Mouse (Mus musculus): ENCODE measurements around the gene 9430097D07Rik.

Gene 9430097D07Rik

GRCm38 (mm10) chr2:32597248-32597647 is 21.8 kb upstream of the 9430097D07Rik start:
- DNase-seq (ENCODE audit: low read depth, low spot score): no peak

GRCm38 (mm10) chr2:32596725-32597124 is 21.2 kb upstream of the 9430097D07Rik start:
- DNase-seq (ENCODE audit: low read depth, low spot score): no peak

GRCm38 (mm10) chr2:32591249-32591648 is 15.8 kb upstream of the 9430097D07Rik start:
- no peak for DNase-seq (ENCODE audit: low read depth, low spot score)

GRCm38 (mm10) chr2:32590224-32590623 is 14.7 kb upstream of the 9430097D07Rik start:
- no peak for DNase-seq (ENCODE audit: low read depth, low spot score)

GRCm38 (mm10) chr2:32589213-32589795 is 13.8 kb upstream of the 9430097D07Rik start:
- peak; percentile 70 for DNase-seq (ENCODE audit: low read depth, low spot score)

GRCm38 (mm10) chr2:32587731-32588321 is 12.3 kb upstream of the 9430097D07Rik start:
- peak; percentile 68 for DNase-seq (ENCODE audit: low read depth, low spot score)

- DNase-seq (ENCODE audit: low read depth, low spot score): peak; percentile 96
Measured at GRCm38 (mm10) chr2:32586871-32587351, 11.4 kb upstream of the 9430097D07Rik start, which contains the start of gene St6galnac4. Gene St6galnac4 (plus strand): TSS chr2:32587095.

GRCm38 (mm10) chr2:32585149-32585714 is 9.7 kb upstream of the 9430097D07Rik start:
- DNase-seq (ENCODE audit: low read depth, low spot score): no peak

- DNase-seq (ENCODE audit: low read depth, low spot score): peak; percentile 96
Measured at GRCm38 (mm10) chr2:32582830-32583799, 7.6 kb upstream of the 9430097D07Rik start.

GRCm38 (mm10) chr2:32581450-32582095 is 6.1 kb upstream of the 9430097D07Rik start:
- no peak for DNase-seq (ENCODE audit: low read depth, low spot score)

GRCm38 (mm10) chr2:32578146-32579046 is 2.9 kb upstream of the 9430097D07Rik start:
- no peak for DNase-seq (ENCODE audit: low read depth, low spot score)

- DNase-seq (ENCODE audit: low read depth, low spot score): no peak
Measured at GRCm38 (mm10) chr2:32576532-32576931, 1.0 kb upstream of the 9430097D07Rik start.

GRCm38 (mm10) chr2:32574901-32575585 is 441 bp downstream of the 9430097D07Rik start:
- DNase-seq (ENCODE audit: low read depth, low spot score): peak; percentile 96

- no peak for DNase-seq (ENCODE audit: low read depth, low spot score)
Measured at GRCm38 (mm10) chr2:32574497-32574896, 987 bp downstream of the 9430097D07Rik start, which contains the start of gene Pip5kl1. Gene Pip5kl1 (plus strand): TSS chr2:32574797.

- no peak for DNase-seq (ENCODE audit: low read depth, low spot score)
Measured at GRCm38 (mm10) chr2:32572196-32572595, 3.3 kb downstream of the 9430097D07Rik start.

GRCm38 (mm10) chr2:32570698-32571494 is 4.6 kb downstream of the 9430097D07Rik start, which contains the start of gene Dpm2:
Gene Dpm2 (plus strand): TSS chr2:32570858.
- peak; percentile 98 for DNase-seq (ENCODE audit: low read depth, low spot score)

GRCm38 (mm10) chr2:32568941-32569340 is 6.5 kb downstream of the 9430097D07Rik start:
- peak; percentile 31 for DNase-seq (ENCODE audit: low read depth, low spot score)

GRCm38 (mm10) chr2:32568149-32568548 is 7.3 kb downstream of the 9430097D07Rik start:
- DNase-seq (ENCODE audit: low read depth, low spot score): peak; percentile 21
